Mouse (Mus musculus): ENCODE measurements around the gene Ube3b. TPM values are rescaled to one million over a fixed set of nuclear protein-coding genes. Genes with fewer than 3 reads are reported as not detected.

The Ube3b gene
- total and polyA plus RNA-seq, 2 experiments: 15.8 to 52.3 TPM

- Histone ChIP-seq H3K4me1 (ENCODE audit: control insufficient read depth, insufficient read depth, low read length) (no peaks in the 10 kb centered on the region), H3K9ac (ENCODE audit: low read depth, low read length) (no peak overlapping the region), H3K27ac (replicated peaks; ENCODE audit: insufficient read depth, low read depth, low read length) (no peak overlapping the region), H3K4me3 (ENCODE audit: insufficient read depth, low read depth, low read length) (no peak overlapping the region), H3K27me3 (ENCODE audit: control insufficient read depth, insufficient read depth, low read length) (no peaks in the 10 kb centered on the region), H3K36me3 (ENCODE audit: control insufficient read depth, insufficient read depth, low read length) (no peaks in the 10 kb centered on the region), H3K79me2 (ENCODE audit: control insufficient read depth, insufficient read depth, low read length) (no peaks in the 10 kb centered on the region)
- 95% methylated on average over 9 of the region's 9 CpGs for whole genome bisulfite sequencing
- TF ChIP-seq POLR2A (IDR thresholded peaks at IDR 0.05; ENCODE audit: extremely low read depth, insufficient read depth, low read length) (no peak), CTCF (IDR thresholded peaks at IDR 0.05; ENCODE audit: low read depth, low read length) (no peak)
- no peak for DNase-seq (ENCODE audit: extremely low read depth, low read depth, low spot score)
Observed at GRCm38 (mm10) chr5:114456287-114456686, 75.9 kb downstream of the Ube3b start.

- TF ChIP-seq CTCF (IDR thresholded peaks at IDR 0.05; ENCODE audit: low read depth, low read length) (no peak), POLR2A (IDR thresholded peaks at IDR 0.05; ENCODE audit: extremely low read depth, insufficient read depth, low read length) (no peak)
- 89% methylated on average over 16 of the region's 16 CpGs for WGBS
- no peak for DNase-seq (ENCODE audit: extremely low read depth, low read depth, low spot score)
- no peaks in the 10 kb centered on the region for H3K79me2 ChIP-seq (ENCODE audit: control insufficient read depth, insufficient read depth, low read length)
- no peaks in the 10 kb centered on the region for H3K27me3 ChIP-seq (ENCODE audit: control insufficient read depth, insufficient read depth, low read length)
- H3K4me3 ChIP-seq (ENCODE audit: insufficient read depth, low read depth, low read length): no peak overlapping the region
- H3K27ac ChIP-seq (replicated peaks; ENCODE audit: insufficient read depth, low read depth, low read length): no peak overlapping the region
- no peaks in the 10 kb centered on the region for H3K4me1 ChIP-seq (ENCODE audit: control insufficient read depth, insufficient read depth, low read length)
- no peak overlapping the region for H3K9ac ChIP-seq (ENCODE audit: low read depth, low read length)
- no peaks in the 10 kb centered on the region for H3K36me3 ChIP-seq (ENCODE audit: control insufficient read depth, insufficient read depth, low read length)
Observed at GRCm38 (mm10) chr5:114456995-114457605, 76.7 kb downstream of the Ube3b start.

GRCm38 (mm10) chr5:114461238-114461637 is 80.8 kb downstream of the Ube3b start:
- TF ChIP-seq POLR2A (IDR thresholded peaks at IDR 0.05; ENCODE audit: extremely low read depth, insufficient read depth, low read length) (no peak), CTCF (IDR thresholded peaks at IDR 0.05; ENCODE audit: low read depth, low read length) (peak; percentile 92)
- DNase-seq (ENCODE audit: extremely low read depth, low read depth, low spot score): peak; percentile 39
- no peaks in the 10 kb centered on the region for H3K79me2 ChIP-seq (ENCODE audit: control insufficient read depth, insufficient read depth, low read length)
- no peaks in the 10 kb centered on the region for H3K27me3 ChIP-seq (ENCODE audit: control insufficient read depth, insufficient read depth, low read length)
- peaks cover 2% of the 10 kb centered on the region; the same call in 1 of the 2 replicates for H3K4me1 ChIP-seq (ENCODE audit: control insufficient read depth, insufficient read depth, low read length)
- WGBS: 6% methylated on average over 7 of the region's 7 CpGs
- no peak overlapping the region for H3K9ac ChIP-seq (ENCODE audit: low read depth, low read length)
- H3K4me3 ChIP-seq (ENCODE audit: insufficient read depth, low read depth, low read length): no peak overlapping the region
- no peaks in the 10 kb centered on the region for H3K36me3 ChIP-seq (ENCODE audit: control insufficient read depth, insufficient read depth, low read length)
- H3K27ac ChIP-seq (replicated peaks; ENCODE audit: insufficient read depth, low read depth, low read length): no peak overlapping the region

DNA sequence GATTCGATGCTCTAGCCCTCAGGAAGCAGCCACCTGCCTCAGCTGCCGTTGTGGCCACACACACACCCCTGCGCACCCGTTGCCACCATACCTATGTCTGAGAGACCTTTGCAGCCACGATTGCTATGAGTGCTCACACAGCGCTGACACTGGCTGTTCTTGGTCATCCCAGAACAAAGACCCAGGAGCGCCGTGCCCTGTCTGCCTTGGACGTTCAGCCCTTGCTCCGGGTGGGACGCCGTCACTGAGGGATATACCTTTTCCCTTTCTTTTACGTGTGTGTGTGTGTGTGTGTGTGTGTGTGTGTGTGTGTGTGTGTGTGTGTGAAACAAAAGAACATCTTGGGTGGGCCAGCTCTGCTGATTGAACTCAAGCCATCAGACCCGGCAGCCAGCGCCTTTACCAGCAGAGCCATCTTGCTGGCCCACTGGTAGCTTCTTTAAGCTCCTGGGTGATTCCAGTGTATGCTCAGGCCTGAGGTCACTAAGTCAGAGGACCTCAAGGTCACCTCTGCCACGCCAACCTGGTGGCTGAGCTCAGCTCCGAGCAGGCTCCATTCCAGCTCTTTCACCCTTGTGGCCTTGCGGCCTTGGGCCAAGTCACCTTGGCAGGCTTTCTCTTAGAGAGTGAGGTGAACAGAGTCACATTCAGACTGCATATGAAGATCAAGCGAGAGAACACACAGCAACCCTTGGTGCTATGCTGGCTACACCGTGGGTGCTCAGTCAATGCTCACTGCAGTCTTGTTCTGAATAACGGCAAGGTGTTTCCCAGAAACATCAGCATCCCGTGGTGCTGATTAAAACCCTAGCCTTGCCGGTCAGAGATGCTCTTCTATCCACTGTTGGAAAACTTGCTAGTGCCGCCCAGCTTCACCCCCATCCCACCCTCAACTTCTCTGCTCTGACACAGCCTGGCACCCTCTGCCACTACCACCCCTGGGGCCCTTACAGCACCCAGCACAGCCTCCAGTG is 81.9 kb downstream of the Ube3b start:
- peak; percentile 92 for DNase-seq (ENCODE audit: extremely low read depth, low read depth, low spot score)
- no peaks in the 10 kb centered on the region for H3K36me3 ChIP-seq (ENCODE audit: control insufficient read depth, insufficient read depth, low read length)
- H3K4me3 ChIP-seq (ENCODE audit: insufficient read depth, low read depth, low read length): no peak overlapping the region
- H3K9ac ChIP-seq (ENCODE audit: low read depth, low read length): no peak overlapping the region
- no peaks in the 10 kb centered on the region for H3K27me3 ChIP-seq (ENCODE audit: control insufficient read depth, insufficient read depth, low read length)
- no peak overlapping the region for H3K27ac ChIP-seq (replicated peaks; ENCODE audit: insufficient read depth, low read depth, low read length)
- TF ChIP-seq POLR2A (IDR thresholded peaks at IDR 0.05; ENCODE audit: extremely low read depth, insufficient read depth, low read length): no peak
- no peak for TF ChIP-seq CTCF (IDR thresholded peaks at IDR 0.05; ENCODE audit: low read depth, low read length)
- 63% methylated on average over 24 of the region's 24 CpGs for WGBS
- peaks cover 2% of the 10 kb centered on the region; the same call in 1 of the 2 replicates for H3K4me1 ChIP-seq (ENCODE audit: control insufficient read depth, insufficient read depth, low read length)
- no peaks in the 10 kb centered on the region for H3K79me2 ChIP-seq (ENCODE audit: control insufficient read depth, insufficient read depth, low read length)

DNA sequence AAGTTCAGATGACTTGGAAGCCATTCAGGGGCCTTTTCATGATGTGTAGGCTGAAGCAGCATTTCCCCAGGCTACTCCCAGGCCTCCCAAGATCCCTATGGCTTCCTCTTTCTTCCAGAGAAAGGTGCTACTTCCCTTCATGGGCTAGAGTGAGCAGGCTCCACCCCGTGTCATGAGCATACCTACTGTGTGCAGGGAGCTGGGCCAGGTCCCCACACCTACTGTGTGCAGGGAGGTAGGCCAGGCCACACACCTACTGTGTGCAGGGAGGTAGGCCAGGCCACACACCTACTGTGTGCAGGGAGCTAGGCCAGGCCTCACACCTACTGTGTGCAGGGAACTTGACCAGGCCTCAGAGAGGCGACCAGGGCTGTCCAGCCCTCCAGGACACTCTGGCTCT is 84.2 kb downstream of the Ube3b start:
- Histone ChIP-seq H3K27me3 (ENCODE audit: control insufficient read depth, insufficient read depth, low read length) (no peaks in the 10 kb centered on the region), H3K4me1 (ENCODE audit: control insufficient read depth, insufficient read depth, low read length) (peaks cover 4% of the 10 kb centered on the region; the same call in 1 of the 2 replicates), H3K27ac (replicated peaks; ENCODE audit: insufficient read depth, low read depth, low read length) (no peak overlapping the region), H3K4me3 (ENCODE audit: insufficient read depth, low read depth, low read length) (no peak overlapping the region), H3K9ac (ENCODE audit: low read depth, low read length) (no peak overlapping the region), H3K36me3 (ENCODE audit: control insufficient read depth, insufficient read depth, low read length) (no peaks in the 10 kb centered on the region), H3K79me2 (ENCODE audit: control insufficient read depth, insufficient read depth, low read length) (no peaks in the 10 kb centered on the region)
- TF ChIP-seq CTCF (IDR thresholded peaks at IDR 0.05; ENCODE audit: low read depth, low read length) (no peak), POLR2A (IDR thresholded peaks at IDR 0.05; ENCODE audit: extremely low read depth, insufficient read depth, low read length) (no peak)
- WGBS: 91% methylated on average over 2 of the region's 2 CpGs
- no peak for DNase-seq (ENCODE audit: extremely low read depth, low read depth, low spot score)
